Mouse (Mus musculus) brown adipose tissue, adult 24 weeks (tissue): ENCODE results near the gene Fcamr. TPM values are rescaled to one million over a fixed set of nuclear protein-coding genes. Genes with fewer than 3 reads are reported as not detected.

ENCODE experiments used
- H3K27ac ChIP-seq: fragments of 200-500 bp; replicated peaks from 2 replicates; pipeline ENCODE4 v1.5.1; 2012; ENCODE audit warnings: low read depth, mild to moderate bottlenecking, low read length
- H3K4me1 ChIP-seq: fragments of 200-500 bp; 2 replicates; pipeline ENCODE4 v1.6.1; 2012; ENCODE audit warnings: low read length, mixed read lengths; ENCODE audit not compliant: control insufficient read depth, insufficient read depth, insufficient read length
- H3K4me3 ChIP-seq: fragments of 200-500 bp; 2 replicates; pipeline ENCODE4 v1.5.1; 2012; ENCODE audit warnings: low read depth, mild to moderate bottlenecking, low read length, moderate library complexity; ENCODE audit not compliant: insufficient read depth
- polyA plus RNA-seq: library from polyadenylated mRNA; stranded (reverse); fragments of >200 nt; gene quantifications from 2 replicates; pipeline ENCODE4 v1.2.4, GENCODE M21; 2012; ENCODE audit not compliant: missing spikeins, insufficient read depth, insufficient read length

The Fcamr gene
- polyA plus RNA-seq, 1 experiment, result not detected

GRCm38 (mm10) chr1:130789512-130790451 is 10.9 kb upstream of the Fcamr start:
- Histone ChIP-seq H3K4me3 (no peak overlapping the region), H3K4me1 (no peaks in the 10 kb centered on the region), H3K27ac (no peak overlapping the region)

DNA sequence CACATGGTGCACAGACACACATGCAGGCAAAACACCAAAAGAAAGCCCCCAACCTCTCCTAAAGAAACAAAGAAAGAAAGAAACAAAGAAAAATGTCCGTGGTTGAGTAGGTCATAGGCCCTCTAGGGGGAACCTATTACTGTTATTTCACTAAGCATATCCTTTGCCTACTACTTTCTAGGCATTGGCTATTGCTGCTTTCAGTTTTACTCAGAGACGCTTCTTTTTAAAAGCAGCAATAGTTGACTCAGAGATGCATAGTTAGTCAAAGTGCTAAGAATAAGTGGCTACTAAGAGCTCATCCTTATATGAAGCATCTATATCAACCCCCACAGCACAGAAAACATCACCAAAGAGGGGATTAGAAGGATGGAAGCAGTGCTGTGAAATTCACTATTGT is 5.4 kb upstream of the Fcamr start:
- Histone ChIP-seq H3K27ac (no peak overlapping the region), H3K4me3 (no peak overlapping the region), H3K4me1 (no peaks in the 10 kb centered on the region)

DNA sequence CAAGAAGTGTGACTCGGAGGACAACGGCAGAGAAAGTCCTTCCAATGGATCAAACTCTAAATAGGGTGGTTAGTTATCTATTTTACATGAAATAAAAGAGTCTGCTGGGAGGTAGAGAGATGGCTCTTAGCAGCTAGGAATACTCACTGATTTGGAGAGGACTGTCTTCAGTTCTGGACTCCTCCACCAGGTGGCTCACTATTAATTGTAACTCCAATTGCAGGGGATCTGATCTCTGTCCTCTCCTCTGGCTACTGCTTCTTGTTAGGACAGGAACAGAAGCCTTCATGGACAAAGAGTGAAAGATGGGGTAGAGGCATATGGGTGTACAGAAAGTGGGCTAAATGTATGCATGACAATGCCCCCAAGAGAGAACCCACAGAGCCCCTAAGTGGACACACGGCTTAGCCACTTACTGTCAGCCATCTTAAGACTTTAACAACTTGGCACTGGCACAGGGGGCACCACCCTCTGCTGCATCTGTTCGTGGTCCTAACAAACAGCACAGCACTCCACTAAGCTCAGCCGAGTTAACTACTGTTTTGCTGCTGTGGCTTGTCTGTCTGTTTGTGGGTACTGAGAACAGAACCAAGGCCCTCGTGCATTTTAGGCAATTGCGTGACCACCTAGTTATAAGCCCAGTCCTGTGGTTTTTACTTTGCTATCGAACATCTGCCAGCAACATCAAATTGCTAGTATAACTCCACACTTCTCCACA is 3.6 kb upstream of the Fcamr start:
- Histone ChIP-seq H3K4me3 (no peak overlapping the region), H3K27ac (no peak overlapping the region), H3K4me1 (no peaks in the 10 kb centered on the region)

- Histone ChIP-seq H3K4me1 (no peaks in the 10 kb centered on the region), H3K27ac (no peak overlapping the region), H3K4me3 (no peak overlapping the region)
Observed at GRCm38 (mm10) chr1:130798037-130798436, 2.7 kb upstream of the Fcamr start.

DNA sequence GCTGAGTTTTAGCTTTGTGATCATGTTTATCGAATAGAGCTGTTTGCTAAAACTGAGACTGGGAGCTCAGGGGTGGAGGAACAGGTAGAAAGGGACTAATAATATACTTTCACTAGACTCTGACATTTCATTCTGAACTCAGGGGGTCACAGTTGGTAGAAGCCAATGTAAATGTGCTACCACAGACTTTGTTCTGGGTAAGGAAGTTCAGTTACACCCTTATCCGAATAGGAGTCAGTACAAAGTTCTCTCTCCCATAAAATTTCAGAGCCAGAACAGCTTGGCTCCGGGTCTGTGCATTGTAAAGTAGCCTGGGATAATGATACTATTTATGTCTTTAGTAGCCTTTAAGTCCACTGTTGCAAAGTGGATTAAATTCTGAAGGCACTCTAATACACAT is 2.2 kb upstream of the Fcamr start:
- no peak overlapping the region for H3K27ac ChIP-seq
- H3K4me3 ChIP-seq, result no peak overlapping the region
- H3K4me1 ChIP-seq, result no peaks in the 10 kb centered on the region

- H3K4me1 ChIP-seq, result no peaks in the 10 kb centered on the region
- no peak overlapping the region for H3K4me3 ChIP-seq
- H3K27ac ChIP-seq, result no peak overlapping the region
Observed at GRCm38 (mm10) chr1:130799399-130799798, 1.3 kb upstream of the Fcamr start.

DNA sequence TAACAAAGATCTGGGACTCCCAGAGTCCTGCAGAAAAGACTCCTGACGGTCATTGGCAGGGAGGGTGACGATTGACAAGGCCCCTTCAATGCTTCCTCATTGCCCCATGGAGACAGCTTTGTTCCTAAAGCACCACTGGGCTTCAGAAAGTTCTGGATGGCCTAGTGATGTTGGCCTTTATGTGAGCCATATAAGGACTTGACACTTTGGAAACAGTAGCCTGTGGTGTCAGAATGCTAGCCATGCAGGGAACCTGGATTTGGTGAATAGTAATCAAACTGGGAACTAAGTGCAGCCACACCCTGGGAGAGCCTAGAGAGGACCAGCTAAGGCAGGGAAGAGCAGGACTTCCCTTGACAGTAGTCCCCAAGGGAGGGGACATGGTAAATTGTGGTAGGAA is 809 bp downstream of the Fcamr start:
- Histone ChIP-seq H3K4me1 (no peaks in the 10 kb centered on the region), H3K27ac (no peak overlapping the region), H3K4me3 (no peak overlapping the region)

GRCm38 (mm10) chr1:130802976-130803375 is 2.3 kb downstream of the Fcamr start:
- Histone ChIP-seq H3K4me3 (no peak overlapping the region), H3K27ac (no peak overlapping the region), H3K4me1 (no peaks in the 10 kb centered on the region)

GRCm38 (mm10) chr1:130804279-130804678 is 3.6 kb downstream of the Fcamr start:
- Histone ChIP-seq H3K27ac (no peak overlapping the region), H3K4me1 (no peaks in the 10 kb centered on the region), H3K4me3 (no peak overlapping the region)

DNA sequence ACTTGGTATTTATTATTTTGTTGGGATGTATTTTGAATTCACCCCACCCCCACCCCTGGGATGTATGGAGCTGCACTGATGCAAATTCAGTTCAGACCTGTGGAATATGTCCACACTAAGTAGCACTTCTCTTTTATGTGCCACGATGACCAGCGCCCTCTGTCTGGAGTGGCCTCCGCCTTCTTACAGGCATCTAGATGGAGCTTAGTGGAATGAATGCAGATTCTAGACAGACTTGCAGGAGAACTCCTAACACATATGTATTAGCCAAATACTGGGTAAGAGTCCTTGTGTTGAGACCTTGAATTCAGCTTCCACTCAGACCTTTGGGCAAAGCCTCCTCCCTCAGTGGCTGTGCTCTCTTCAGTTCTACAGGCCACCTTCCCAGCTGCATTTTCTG is 10.2 kb downstream of the Fcamr start:
- no peaks in the 10 kb centered on the region for H3K4me1 ChIP-seq
- H3K27ac ChIP-seq, result no peak overlapping the region
- H3K4me3 ChIP-seq, result no peak overlapping the region

- Histone ChIP-seq H3K27ac (no peak overlapping the region), H3K4me3 (no peak overlapping the region), H3K4me1 (no peaks in the 10 kb centered on the region)
Observed at GRCm38 (mm10) chr1:130811316-130811715, 10.6 kb downstream of the Fcamr start.

- Histone ChIP-seq H3K4me1 (no peaks in the 10 kb centered on the region), H3K4me3 (no peak overlapping the region), H3K27ac (no peak overlapping the region)
Observed at GRCm38 (mm10) chr1:130819737-130820136, 19.0 kb downstream of the Fcamr start.

GRCm38 (mm10) chr1:130820316-130821148 is 19.8 kb downstream of the Fcamr start:
- Histone ChIP-seq H3K27ac (no peak overlapping the region), H3K4me1 (no peaks in the 10 kb centered on the region), H3K4me3 (no peak overlapping the region)

DNA sequence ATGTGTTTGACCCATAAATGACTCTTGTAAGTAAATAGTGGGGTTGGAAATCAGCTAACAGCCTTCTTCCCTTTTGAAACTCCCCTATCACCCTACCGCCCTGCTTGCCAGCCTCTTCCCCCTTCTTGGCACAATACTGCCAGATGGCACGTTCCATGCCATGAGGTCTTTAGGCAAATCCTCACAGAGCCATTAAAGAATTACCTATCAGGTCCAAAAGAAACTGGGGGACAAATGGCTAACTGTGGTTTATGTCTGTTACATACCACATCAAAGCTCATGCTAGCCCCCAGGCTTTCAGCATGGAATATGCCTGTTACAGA is 20.4 kb downstream of the Fcamr start:
- no peak overlapping the region for H3K27ac ChIP-seq
- no peaks in the 10 kb centered on the region for H3K4me1 ChIP-seq
- H3K4me3 ChIP-seq, result no peak overlapping the region

GRCm38 (mm10) chr1:130821911-130822625 is 21.4 kb downstream of the Fcamr start:
- H3K4me3 ChIP-seq, result no peak overlapping the region
- no peak overlapping the region for H3K27ac ChIP-seq
- no peaks in the 10 kb centered on the region for H3K4me1 ChIP-seq
